Mouse (Mus musculus) hindbrain, embryonic 11.5 days (tissue): ENCODE results near the gene Dcst1. TPM values are rescaled to one million over a fixed set of nuclear protein-coding genes. Genes with fewer than 3 reads are reported as not detected.

ENCODE experiments used
- ATAC-seq: fragments of 200-750 bp; cut with Nextera tagmentation; 2 replicates; pipeline ENCODE4 v1.8.0; 2017; ENCODE audit warnings: mild to moderate bottlenecking, moderate TSS enrichment, moderate library complexity; ENCODE audit not compliant: low FRiP score
- DNase-seq: peaks from one replicate; pipeline ENCODE4 v3.0.0-alpha.2; 2015; ENCODE audit warnings: low spot score
- H3K27ac ChIP-seq: fragments of 300-500 bp; sonication (generic); 2 replicates; pipeline ENCODE4 v1.5.1; 2014; ENCODE audit warnings: mild to moderate bottlenecking, low read depth, low read length
- H3K27me3 ChIP-seq: fragments of 300-500 bp; sonication (generic); 2 replicates; pipeline ENCODE4 v1.6.1; 2014; ENCODE audit warnings: mild to moderate bottlenecking, low read length, moderate library complexity, mixed read lengths; ENCODE audit not compliant: control insufficient read depth, insufficient read depth
- H3K36me3 ChIP-seq: fragments of 300-500 bp; sonication (generic); 2 replicates; pipeline ENCODE4 v1.6.1; 2014; ENCODE audit warnings: mild to moderate bottlenecking, low read length, moderate library complexity, mixed read lengths; ENCODE audit not compliant: control insufficient read depth, insufficient read depth
- H3K4me1 ChIP-seq: fragments of 300-500 bp; sonication (generic); replicated peaks from 2 replicates; pipeline ENCODE4 v1.6.1; 2014; ENCODE audit warnings: low read length, mixed read lengths; ENCODE audit not compliant: control insufficient read depth, insufficient read depth
- H3K4me2 ChIP-seq: fragments of 300-500 bp; sonication (generic); replicated peaks from 2 replicates; pipeline ENCODE4 v1.6.1; 2014; ENCODE audit warnings: mild to moderate bottlenecking, low read depth, low read length
- H3K4me3 ChIP-seq: fragments of 300-500 bp; sonication (generic); 2 replicates; pipeline ENCODE4 v1.5.1; 2014; ENCODE audit warnings: low read depth, low read length
- H3K9ac ChIP-seq: fragments of 300-500 bp; sonication (generic); 2 replicates; pipeline ENCODE4 v1.6.1; 2014; ENCODE audit warnings: low read depth, low read length
- H3K9me3 ChIP-seq: fragments of 300-500 bp; sonication (generic); 2 replicates; pipeline ENCODE4 v1.6.1; 2016; ENCODE audit warnings: low read length; ENCODE audit not compliant: control insufficient read depth
- WGBS: fragments of 180-500 bp; shearing (Covaris S2); extraction: QIAGEN DNeasy Blood & Tissue Kit; methylation state at CpG from one replicate; pipeline ENCODE4 v1.1.7; 2014; 5-methylcytosine and 5-hydroxymethylcytosine counted together
- polyA plus RNA-seq: library from polyadenylated mRNA; unstranded; fragments of >200 nt; fragmentation: Nextera tagmentation; extraction: Ambion mirVana; gene quantifications from 2 replicates; pipeline ENCODE4 v1.2.1, GENCODE M21; 2014

Dcst1 gene
- polyA plus RNA-seq, 1 experiment from 2014 or later, result 0.63 TPM

DNA sequence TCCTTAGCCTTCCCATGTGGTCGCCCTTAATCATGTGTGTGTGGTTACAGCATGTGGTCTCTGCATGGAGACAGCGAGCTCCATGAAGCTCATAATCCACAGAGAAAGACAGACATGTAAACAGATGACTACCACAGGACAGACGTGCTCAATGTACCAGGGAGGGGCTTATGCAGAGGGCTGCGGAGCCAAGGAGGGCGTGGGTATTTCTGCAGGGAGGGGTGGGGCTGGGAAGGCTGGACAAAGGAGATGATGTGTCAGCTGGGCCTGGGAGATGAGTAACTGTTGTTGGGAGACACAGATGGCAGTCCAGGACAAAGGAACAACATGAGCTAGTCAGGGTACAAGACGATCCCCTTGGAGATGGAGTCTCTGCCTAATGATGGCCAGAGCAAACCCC is 5.4 kb downstream of the Dcst1 start:
- no peaks in the 10 kb centered on the region for H3K9me3 ChIP-seq
- DNase-seq (no peak), ATAC-seq (no peak)
- H3K27me3 ChIP-seq, result no peaks in the 10 kb centered on the region
- H3K4me2 ChIP-seq, result no peak overlapping the region
- 57% methylated on average over 6 of the region's 6 CpGs for WGBS
- H3K36me3 ChIP-seq, result no peaks in the 10 kb centered on the region
- H3K4me3 ChIP-seq, result no peak overlapping the region
- H3K27ac ChIP-seq, result no peak overlapping the region
- H3K4me1 ChIP-seq, result no peaks in the 10 kb centered on the region
- no peak overlapping the region for H3K9ac ChIP-seq

DNA sequence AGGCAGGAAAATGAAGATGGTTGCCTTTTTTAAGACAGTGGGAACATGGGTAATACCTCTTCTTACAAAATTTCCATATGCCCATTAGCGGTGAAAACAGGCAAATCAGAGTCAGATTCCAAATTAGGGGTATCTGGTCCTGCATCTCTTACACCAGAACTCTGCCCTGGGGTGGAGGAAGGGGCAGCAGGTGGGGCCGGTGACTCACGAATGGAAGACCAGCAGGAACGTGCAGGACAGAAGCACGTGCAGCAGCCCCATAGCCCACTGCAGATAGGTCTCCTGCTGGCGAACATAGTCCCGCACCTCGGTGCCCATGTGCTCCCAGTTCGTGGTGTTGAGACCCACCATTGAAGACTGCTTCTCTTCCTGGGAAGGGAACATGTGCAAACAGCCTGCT is 9.0 kb downstream of the Dcst1 start:
- H3K4me1 ChIP-seq, result no peaks in the 10 kb centered on the region
- WGBS, result 64% methylated on average over 9 of the region's 9 CpGs
- no peaks in the 10 kb centered on the region for H3K9me3 ChIP-seq
- no peak overlapping the region for H3K27ac ChIP-seq
- H3K27me3 ChIP-seq, result no peaks in the 10 kb centered on the region
- H3K9ac ChIP-seq, result no peak overlapping the region
- DNase-seq (no peak), ATAC-seq (no peak)
- H3K36me3 ChIP-seq, result no peaks in the 10 kb centered on the region
- H3K4me2 ChIP-seq, result no peak overlapping the region
- H3K4me3 ChIP-seq, result no peak overlapping the region

DNA sequence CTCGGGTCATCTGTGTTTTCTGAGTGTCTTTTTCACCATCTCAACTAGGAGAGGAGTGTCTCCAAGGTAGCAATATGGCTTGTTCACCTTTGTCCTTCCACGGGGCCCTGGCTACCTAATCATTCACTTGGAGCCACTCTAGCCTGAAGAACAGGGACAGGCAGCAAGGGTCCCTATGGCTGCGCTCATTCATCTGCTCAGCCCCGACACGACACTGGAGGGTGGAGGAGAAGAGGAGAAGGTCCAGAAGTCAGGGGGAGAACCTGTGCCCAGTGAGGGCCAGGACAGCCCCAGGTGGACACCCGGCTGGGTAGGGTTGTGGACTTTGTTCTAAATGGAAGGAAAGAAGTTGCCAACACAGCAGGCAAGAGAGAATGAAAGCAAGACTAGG is 9.5 kb downstream of the Dcst1 start:
- Histone ChIP-seq H3K27ac (no peak overlapping the region), H3K4me2 (no peak overlapping the region), H3K9me3 (no peaks in the 10 kb centered on the region), H3K36me3 (no peaks in the 10 kb centered on the region), H3K9ac (no peak overlapping the region), H3K4me3 (no peak overlapping the region), H3K27me3 (peaks cover 3% of the 10 kb centered on the region; the same call in 1 of the 2 replicates), H3K4me1 (no peaks in the 10 kb centered on the region; the same call in 1 of the 2 replicates)
- WGBS, result 79% methylated on average over 6 of the region's 6 CpGs
- DNase-seq (no peak), ATAC-seq (no peak)

- H3K9me3 ChIP-seq, result no peaks in the 10 kb centered on the region
- H3K36me3 ChIP-seq, result no peaks in the 10 kb centered on the region
- H3K4me3 ChIP-seq, result no peak overlapping the region
- H3K27ac ChIP-seq, result no peak overlapping the region
- peak; percentile 91 for DNase-seq
- ATAC-seq, result 0 out of 2 replicates have a peak, but pooled peaks have one; percentile 31
- H3K9ac ChIP-seq, result no peak overlapping the region
- peaks cover 3% of the 10 kb centered on the region; the same call in 1 of the 2 replicates for H3K27me3 ChIP-seq
- H3K4me2 ChIP-seq, result no peak overlapping the region
- H3K4me1 ChIP-seq, result peaks cover 3% of the 10 kb centered on the region; the same call in 1 of the 2 replicates
- 19% methylated on average over 5 of the region's 5 CpGs for WGBS
Measured at GRCm38 (mm10) chr3:89354816-89355511, 10.1 kb downstream of the Dcst1 start.

GRCm38 (mm10) chr3:89351271-89351670 is 13.8 kb downstream of the Dcst1 start:
- ATAC-seq, result no peak

DNA sequence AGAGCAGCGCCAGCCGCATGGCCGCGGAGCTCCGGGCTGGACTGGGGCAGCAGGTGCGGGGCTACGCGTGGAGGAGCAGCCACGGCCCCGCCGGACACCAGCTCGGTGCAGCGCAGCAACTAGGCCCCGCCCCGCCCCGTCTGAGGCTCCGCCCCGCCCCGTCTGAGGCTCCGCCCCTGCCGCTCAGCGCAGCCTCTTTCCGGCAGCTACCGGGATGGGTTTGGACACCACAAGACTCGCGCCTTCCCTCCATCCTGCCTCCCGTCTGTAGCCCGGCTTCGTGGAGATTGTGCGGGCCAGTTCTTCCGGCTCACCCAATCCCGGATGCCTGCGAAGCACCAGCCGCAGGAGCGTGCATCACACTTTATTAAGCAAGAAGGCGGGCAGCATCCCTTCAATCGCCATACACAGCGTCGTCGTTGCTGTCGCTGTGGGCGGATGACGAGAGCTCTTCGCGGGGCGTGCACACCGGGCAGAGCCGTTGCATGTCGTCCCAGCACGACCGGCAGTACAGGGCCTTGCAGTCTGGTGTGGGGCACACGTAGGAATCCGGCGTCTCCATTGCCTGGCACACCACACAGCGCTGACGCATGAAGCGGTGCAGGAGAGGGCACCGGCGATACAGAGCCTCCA is 15.1 kb downstream of the Dcst1 start, which contains the start of gene Adam15:
TSS of gene Adam15 (minus strand) at position 128 of the 633 bp plus-strand sequence.
- under 1% methylated on average over 56 of the region's 59 CpGs for WGBS

More at GRCm38 (mm10) chr3:89351271-89351670, 13.8 kb downstream of the Dcst1 start:
- H3K36me3 ChIP-seq, result no peaks in the 10 kb centered on the region
- H3K9me3 ChIP-seq, result no peaks in the 10 kb centered on the region
- no peak overlapping the region for H3K4me2 ChIP-seq
- no peak overlapping the region for H3K4me3 ChIP-seq
- no peak overlapping the region for H3K27ac ChIP-seq
- H3K27me3 ChIP-seq, result peaks cover 3% of the 10 kb centered on the region; the same call in 1 of the 2 replicates
- 67% methylated on average over 5 of the region's 5 CpGs for WGBS
- H3K9ac ChIP-seq, result no peak overlapping the region
- peaks cover 9% of the 10 kb centered on the region for H3K4me1 ChIP-seq
- no peak for DNase-seq

DNA sequence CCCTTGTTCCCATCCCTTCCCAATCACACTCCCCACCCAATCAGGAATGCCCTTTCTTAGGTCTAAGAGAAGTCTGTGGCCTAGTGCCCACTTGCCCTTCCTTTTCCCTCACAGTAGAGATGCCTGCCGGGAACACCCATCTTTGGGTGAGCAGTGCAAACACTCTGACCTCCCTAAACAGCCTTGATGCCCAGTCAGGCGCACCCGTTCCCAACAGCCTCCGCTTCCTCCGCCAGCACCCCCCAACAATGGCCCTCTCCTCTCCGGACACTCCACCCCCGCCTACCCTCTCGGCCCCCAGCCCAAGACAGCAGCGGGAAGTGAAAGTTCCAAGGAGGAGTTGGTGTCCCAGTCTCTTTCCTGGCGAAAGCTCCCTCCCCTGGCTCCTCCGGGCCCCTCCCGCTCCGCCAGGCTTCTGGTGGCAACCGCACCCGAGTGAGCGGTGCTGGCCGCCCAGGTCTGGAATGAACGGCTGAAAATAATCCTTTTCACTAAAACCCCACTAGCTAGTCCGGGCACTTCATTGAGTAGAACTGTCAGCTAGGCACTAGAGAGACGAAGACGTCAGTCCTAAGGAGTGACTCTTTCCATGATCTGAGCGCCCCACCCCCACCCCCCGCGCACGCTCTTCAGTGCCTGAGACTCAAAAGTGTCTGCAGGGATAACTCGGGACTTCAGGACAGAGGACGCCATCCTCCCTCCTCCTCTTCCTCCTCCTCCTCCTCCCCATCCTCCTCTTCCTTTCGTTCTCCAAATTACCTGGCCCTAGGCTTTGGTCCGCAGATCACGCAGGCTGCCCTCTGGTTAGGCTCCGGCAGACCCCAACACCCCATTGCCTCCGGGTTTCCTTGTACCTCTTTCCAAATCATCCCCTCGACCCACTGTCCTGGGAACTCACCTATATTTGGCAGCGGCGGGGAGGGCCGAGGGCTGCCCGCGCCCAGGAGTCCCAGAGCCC is 15.9 kb downstream of the Dcst1 start:
- no peak overlapping the region for H3K27ac ChIP-seq
- H3K9me3 ChIP-seq, result no peaks in the 10 kb centered on the region
- peak overlapping the region; percentile 91 for H3K4me2 ChIP-seq
- H3K4me1 ChIP-seq, result peaks cover 9% of the 10 kb centered on the region
- DNase-seq (peak; percentile 58), ATAC-seq (peak; percentile 50)
- H3K4me3 ChIP-seq, result peak overlapping the region; percentile 53
- peak overlapping the region; percentile 63 for H3K9ac ChIP-seq
- no peaks in the 10 kb centered on the region for H3K36me3 ChIP-seq
- 1% methylated on average over 38 of the region's 38 CpGs for WGBS
- H3K27me3 ChIP-seq, result peaks cover 3% of the 10 kb centered on the region; the same call in 1 of the 2 replicates

More for the DNA sequence above, 15.1 kb downstream of the Dcst1 start, which contains the start of gene Adam15:
- Histone ChIP-seq H3K4me2 (peak within 1 kb of the TSS; percentile 91), H3K9me3 (no peaks in the 10 kb centered on the region), H3K36me3 (no peaks in the 10 kb centered on the region), H3K4me1 (peaks cover 9% of the 10 kb centered on the region), H3K9ac (peak within 1 kb of the TSS; percentile 63), H3K27me3 (peaks cover 3% of the 10 kb centered on the region; the same call in 1 of the 2 replicates), H3K4me3 (peak within 1 kb of the TSS; percentile 53), H3K27ac (peak within 1 kb of the TSS; percentile 51)
- peak; percentile 92 for DNase-seq
- ATAC-seq, result peak; percentile 92

DNA sequence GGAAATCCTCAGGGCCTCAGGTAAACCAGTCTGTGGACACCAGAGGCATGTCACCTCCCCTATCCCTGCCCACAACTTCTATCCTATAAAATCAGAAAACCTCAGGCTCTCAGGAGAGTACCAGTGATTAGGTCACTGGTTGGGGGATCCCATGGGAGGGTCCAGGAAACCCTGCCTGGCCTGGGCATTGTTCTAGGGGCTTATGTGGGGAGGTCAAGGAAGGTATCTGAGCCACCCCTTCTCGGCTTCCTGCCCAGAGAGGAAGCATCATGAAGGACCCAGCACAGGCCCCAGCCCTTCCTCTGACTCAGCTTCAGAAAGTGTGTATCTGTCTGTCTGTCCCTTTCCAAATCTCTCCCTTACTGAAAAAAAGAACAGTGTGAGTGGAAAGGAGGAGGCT is 17.1 kb downstream of the Dcst1 start:
- ATAC-seq (no peak), DNase-seq (no peak)
- Histone ChIP-seq H3K9ac (no peak overlapping the region), H3K27ac (no peak overlapping the region), H3K4me2 (no peak overlapping the region), H3K9me3 (no peaks in the 10 kb centered on the region), H3K27me3 (peaks cover 3% of the 10 kb centered on the region; the same call in 1 of the 2 replicates), H3K36me3 (no peaks in the 10 kb centered on the region), H3K4me1 (peaks cover 9% of the 10 kb centered on the region), H3K4me3 (no peak overlapping the region)
- WGBS, result 76% methylated on average over 1 of the region's 1 CpGs
